Mouse (Mus musculus) heart, embryonic 14.5 days (tissue): ENCODE data around the gene Wdfy4. TPM values are rescaled to one million over a fixed set of nuclear protein-coding genes. Genes with fewer than 3 reads are reported as not detected.

Source experiments
- ATAC-seq: fragments of 200-750 bp; cut with Nextera tagmentation; 2 replicates; pipeline ENCODE4 v1.8.0; 2017; ENCODE audit warnings: low read depth, moderate TSS enrichment; ENCODE audit not compliant: insufficient number of reproducible peaks, insufficient read depth, low FRiP score
- H3K27ac ChIP-seq, 2 experiments: fragments of 200-500 bp in 1 of 2; fragments of 300-500 bp in 1 of 2; sonication (generic) in 1 of 2; replicated peaks in 1 of 2; 2 replicates each; pipeline ENCODE4 v1.5.1; 2012 to 2014; ENCODE audit warnings: low read depth in 2 of 2, low read length in 2 of 2, control low read depth in 1 of 2, mild to moderate bottlenecking in 1 of 2, mixed read lengths in 1 of 2; ENCODE audit not compliant: control insufficient read depth in 1 of 2, insufficient read depth in 1 of 2
- H3K27me3 ChIP-seq: fragments of 300-500 bp; sonication (generic); 2 replicates; pipeline ENCODE4 v1.6.1; 2014; ENCODE audit warnings: mild to moderate bottlenecking, low read length, control low read depth; ENCODE audit not compliant: control insufficient read depth, insufficient read depth
- H3K36me3 ChIP-seq: fragments of 300-500 bp; sonication (generic); 2 replicates; pipeline ENCODE4 v1.6.1; 2014; ENCODE audit warnings: mild to moderate bottlenecking, control low read depth, low read length, mixed read lengths; ENCODE audit not compliant: control insufficient read depth, insufficient read depth
- H3K4me1 ChIP-seq, 2 experiments: fragments of 200-500 bp in 1 of 2; fragments of 300-500 bp in 1 of 2; sonication (generic) in 1 of 2; 2 replicates each; pipeline ENCODE4 v1.6.1; 2012 to 2014; ENCODE audit warnings: low read length in 2 of 2, control low read depth in 1 of 2, mixed read lengths in 1 of 2; ENCODE audit not compliant: control insufficient read depth in 2 of 2, insufficient read depth in 2 of 2
- H3K4me2 ChIP-seq: fragments of 300-500 bp; sonication (generic); 2 replicates; pipeline ENCODE4 v1.6.1; 2014; ENCODE audit warnings: mild to moderate bottlenecking, low read length
- H3K4me3 ChIP-seq, 2 experiments: fragments of 200-500 bp in 1 of 2; fragments of 300-500 bp in 1 of 2; sonication (generic) in 1 of 2; 2 replicates each; pipeline ENCODE4 v1.5.1; 2012 to 2014; ENCODE audit warnings: low read length in 2 of 2, mild to moderate bottlenecking in 2 of 2, control low read depth in 1 of 2, low read depth in 1 of 2, moderate library complexity in 1 of 2; ENCODE audit not compliant: control insufficient read depth in 1 of 2, insufficient read depth in 1 of 2
- H3K9ac ChIP-seq: fragments of 300-500 bp; sonication (generic); 2 replicates; pipeline ENCODE4 v1.6.1; 2014; ENCODE audit warnings: mild to moderate bottlenecking, low read length
- H3K9me3 ChIP-seq: fragments of 300-500 bp; sonication (generic); 2 replicates; pipeline ENCODE4 v1.6.1; 2016; ENCODE audit warnings: low read length, control low read depth; ENCODE audit not compliant: control insufficient read depth
- WGBS: fragments of 180-500 bp; shearing (Covaris S2); extraction: QIAGEN DNeasy Blood & Tissue Kit; methylation state at CpG from one replicate; pipeline ENCODE4 v1.1.7; 2014; 5-methylcytosine and 5-hydroxymethylcytosine counted together
- polyA plus RNA-seq: library from polyadenylated mRNA; unstranded; fragments of >200 nt; fragmentation: Nextera tagmentation; extraction: Ambion mirVana; gene quantifications from 2 replicates; pipeline ENCODE4 v1.2.1, GENCODE M21; 2014

Gene Wdfy4
- polyA plus RNA-seq, 1 experiment from 2014 or later = 0.31 TPM

DNA sequence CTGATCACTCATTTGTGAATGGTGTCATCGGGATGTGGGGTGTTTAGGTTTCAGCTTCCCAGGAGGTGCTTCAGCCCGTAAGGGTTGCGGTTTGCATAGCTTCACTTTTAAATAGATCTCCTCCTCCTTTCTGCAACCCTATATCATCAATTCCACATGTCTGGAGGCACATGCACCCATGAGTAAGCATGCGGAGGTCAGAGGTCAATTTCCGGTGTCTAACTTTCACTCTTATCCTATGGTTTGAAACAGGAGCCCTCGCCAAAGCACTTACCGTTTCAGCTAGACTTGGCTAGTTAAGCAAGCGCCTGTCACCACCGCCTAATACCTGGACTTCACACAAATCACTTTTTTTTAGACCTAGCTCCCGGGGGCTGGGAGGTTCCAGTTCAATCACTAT, 220.6 kb downstream of the Wdfy4 start:
- Histone ChIP-seq H3K27ac (no peak overlapping the region), H3K4me2 (no peak overlapping the region), H3K27me3 (no peaks in the 10 kb centered on the region), H3K9me3 (no peaks in the 10 kb centered on the region), H3K4me1 (peaks cover 5 to 14% of the 10 kb centered on the region in 2 experiments), H3K9ac (no peak overlapping the region), H3K4me3 (no peak overlapping the region), H3K36me3 (no peaks in the 10 kb centered on the region)
- 78% methylated on average over 10 of the region's 10 CpGs for WGBS
- no peak for ATAC-seq

DNA sequence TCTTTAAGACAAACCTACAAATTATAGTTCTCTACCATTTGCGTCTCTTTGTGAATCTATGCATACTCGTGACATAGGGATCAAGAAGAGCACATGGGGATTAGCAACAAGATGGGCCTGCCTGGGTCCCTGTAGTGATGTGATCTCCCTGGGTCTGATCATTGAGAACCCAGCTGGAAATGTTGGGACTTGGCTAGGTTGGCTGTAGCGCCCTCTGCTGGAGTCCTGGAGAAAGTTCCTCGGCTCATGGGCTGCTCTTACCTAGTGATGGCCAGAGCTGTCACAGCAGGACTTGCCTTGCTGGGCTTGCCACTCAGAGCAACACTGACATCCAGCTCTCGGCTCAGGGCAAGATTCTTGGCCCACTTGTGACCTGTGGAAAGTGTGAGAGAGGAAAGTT, 224.8 kb downstream of the Wdfy4 start:
- H3K4me1 ChIP-seq = peaks cover 37 to 56% of the 10 kb centered on the region in 2 experiments
- WGBS = 34% methylated on average over 5 of the region's 5 CpGs

DNA sequence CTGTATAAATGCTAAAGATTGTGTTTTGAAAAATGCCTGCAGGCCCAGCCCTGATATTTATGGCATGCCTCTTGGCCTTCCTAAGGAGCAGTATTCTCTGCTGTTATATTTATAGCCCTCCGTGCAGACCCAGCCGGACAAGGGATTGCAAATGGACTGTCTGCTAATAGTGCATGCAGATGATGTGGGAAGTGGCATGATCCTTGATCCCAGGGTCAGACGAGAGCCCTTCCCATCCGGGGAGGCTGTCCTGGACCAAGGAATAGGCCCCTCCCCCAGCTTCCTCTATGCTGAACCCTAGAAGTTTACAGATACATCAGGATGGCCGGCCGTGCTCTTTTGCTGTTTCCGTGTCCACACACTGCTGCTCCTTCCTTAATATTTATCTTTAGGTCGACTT, 226.6 kb downstream of the Wdfy4 start:
- H3K36me3 ChIP-seq = no peaks in the 10 kb centered on the region
- peak overlapping the region; percentile 22; the same call in 1 of the 2 replicates for H3K9ac ChIP-seq
- no peaks in the 10 kb centered on the region for H3K27me3 ChIP-seq
- WGBS = 36% methylated on average over 8 of the region's 8 CpGs
- ATAC-seq = no peak; the same call in 1 of the 2 replicates
- H3K9me3 ChIP-seq = no peaks in the 10 kb centered on the region
- peak overlapping the region; percentile 36 to 48 for H3K27ac ChIP-seq
- H3K4me2 ChIP-seq = no peak overlapping the region
- no peak overlapping the region for H3K4me3 ChIP-seq
- H3K4me1 ChIP-seq = peaks cover 39 to 57% of the 10 kb centered on the region in 2 experiments

More for the DNA sequence above, 224.8 kb downstream of the Wdfy4 start:
- no peak for ATAC-seq
- H3K9me3 ChIP-seq = no peaks in the 10 kb centered on the region
- no peak overlapping the region for H3K4me2 ChIP-seq
- no peak overlapping the region for H3K9ac ChIP-seq
- H3K4me3 ChIP-seq = no peak overlapping the region
- H3K36me3 ChIP-seq = no peaks in the 10 kb centered on the region
- no peaks in the 10 kb centered on the region for H3K27me3 ChIP-seq
- no peak overlapping the region for H3K27ac ChIP-seq

DNA sequence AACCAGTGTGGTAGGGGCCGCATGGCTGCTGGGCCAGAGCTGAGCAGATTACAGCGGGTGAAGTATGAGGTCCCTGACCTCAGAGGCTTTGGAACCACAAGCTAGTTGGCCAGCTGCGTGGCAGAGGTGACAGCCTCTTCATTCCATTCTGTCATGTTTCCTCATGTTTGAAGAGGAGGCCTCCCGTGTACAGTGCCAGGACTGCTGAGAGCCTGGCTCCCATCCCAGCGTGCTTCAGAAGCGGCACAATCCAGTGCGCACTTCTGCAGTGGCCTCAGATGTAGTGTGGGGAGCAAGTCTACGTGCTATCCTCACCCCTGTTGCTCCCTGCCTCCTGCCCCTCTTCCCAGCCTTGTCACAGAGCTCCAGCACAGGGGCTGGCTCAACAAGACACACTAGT, 228.8 kb downstream of the Wdfy4 start:
- no peaks in the 10 kb centered on the region for H3K9me3 ChIP-seq
- peak overlapping the region; percentile 27 for H3K4me2 ChIP-seq
- H3K4me3 ChIP-seq = no peak overlapping the region
- H3K4me1 ChIP-seq = peaks cover 40 to 54% of the 10 kb centered on the region in 2 experiments
- H3K27ac ChIP-seq = peak overlapping the region; percentile 86 to 87
- ATAC-seq = peak; percentile 93
- no peaks in the 10 kb centered on the region for H3K36me3 ChIP-seq
- no peak overlapping the region for H3K9ac ChIP-seq
- WGBS = 19% methylated on average over 8 of the region's 8 CpGs
- H3K27me3 ChIP-seq = no peaks in the 10 kb centered on the region

DNA sequence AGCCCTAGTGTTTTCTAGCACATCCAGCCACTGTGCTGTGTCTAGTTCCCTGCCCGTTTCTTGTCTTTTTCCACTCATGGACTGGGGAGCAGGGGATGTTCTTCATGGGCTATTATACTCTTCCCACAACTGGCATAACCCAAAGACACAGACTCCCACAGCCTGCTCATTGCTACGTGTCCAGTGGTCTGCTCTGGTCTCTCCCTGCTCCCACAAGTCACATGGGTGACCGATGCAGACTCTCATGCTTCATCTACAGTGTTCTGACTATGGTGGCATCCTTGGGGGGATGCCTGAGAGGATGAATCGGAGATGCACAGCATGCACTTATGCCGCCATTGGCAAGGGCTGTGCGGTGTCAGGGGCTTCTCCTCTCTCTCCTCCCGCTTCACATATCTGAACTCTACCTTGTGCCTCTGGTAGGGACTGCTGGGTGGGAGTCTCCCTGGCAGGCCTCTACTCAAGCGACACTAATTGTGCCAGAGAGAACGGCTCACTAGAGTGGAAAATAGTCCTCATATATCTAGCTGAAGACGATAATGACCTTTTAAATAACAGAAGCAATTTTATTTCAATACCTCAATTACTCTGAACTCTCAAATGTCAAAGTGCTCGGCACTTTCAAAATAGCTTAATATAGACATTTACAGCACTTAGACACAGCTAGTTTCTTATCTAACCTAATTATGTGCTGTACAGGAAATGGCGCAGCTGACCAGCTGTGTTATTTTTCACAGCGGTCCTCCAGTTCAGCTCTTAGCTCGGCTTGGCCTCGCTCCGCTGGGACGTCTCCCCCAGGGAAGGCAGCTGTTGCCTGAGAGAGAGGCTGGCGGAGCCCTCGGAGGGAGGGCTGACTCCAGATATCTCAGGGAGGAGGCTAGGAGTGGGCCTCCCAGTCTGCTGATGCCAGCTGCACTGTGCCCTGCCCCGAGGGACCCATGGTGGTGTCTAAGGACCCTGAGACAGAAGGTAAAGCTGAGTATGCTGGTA, 234.7 kb downstream of the Wdfy4 start:
- H3K4me2 ChIP-seq = peak overlapping the region; percentile 46
- no peaks in the 10 kb centered on the region for H3K9me3 ChIP-seq
- H3K36me3 ChIP-seq = no peaks in the 10 kb centered on the region
- WGBS = 35% methylated on average over 20 of the region's 20 CpGs
- peak overlapping the region; percentile 12 to 66 for H3K27ac ChIP-seq
- H3K27me3 ChIP-seq = no peaks in the 10 kb centered on the region
- peak; percentile 54; the same call in 1 of the 2 replicates for ATAC-seq
- H3K4me1 ChIP-seq = peaks cover 24% of the 10 kb centered on the region in 2 experiments
- no peak overlapping the region for H3K4me3 ChIP-seq
- H3K9ac ChIP-seq = peak overlapping the region; percentile 5; the same call in 1 of the 2 replicates

DNA sequence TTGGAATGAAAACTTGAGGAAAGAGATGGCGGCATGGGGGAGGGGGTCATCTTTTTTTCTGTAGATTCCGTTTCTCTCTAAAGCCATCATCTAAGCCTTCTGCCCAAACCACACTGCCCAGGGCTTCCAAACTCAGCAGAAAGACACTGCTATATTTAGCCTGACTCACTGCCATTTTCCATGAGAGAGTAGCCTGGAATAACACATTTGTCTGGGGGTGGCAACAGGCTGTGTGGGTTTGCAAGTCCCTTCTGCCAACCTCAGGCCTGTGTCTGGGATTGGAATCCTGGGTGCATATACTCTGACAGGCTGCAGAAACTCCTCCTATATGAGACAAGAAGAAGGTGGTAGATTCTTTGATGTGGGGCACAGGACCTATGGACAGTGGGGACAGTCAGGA, 237.8 kb downstream of the Wdfy4 start:
- no peak for ATAC-seq
- Histone ChIP-seq H3K9ac (no peak overlapping the region), H3K4me3 (no peak overlapping the region), H3K4me2 (no peak overlapping the region), H3K9me3 (no peaks in the 10 kb centered on the region), H3K27ac (no peak overlapping the region), H3K36me3 (no peaks in the 10 kb centered on the region), H3K4me1 (peaks cover 17 to 19% of the 10 kb centered on the region in 2 experiments), H3K27me3 (no peaks in the 10 kb centered on the region)
- 79% methylated on average over 2 of the region's 2 CpGs for WGBS

DNA sequence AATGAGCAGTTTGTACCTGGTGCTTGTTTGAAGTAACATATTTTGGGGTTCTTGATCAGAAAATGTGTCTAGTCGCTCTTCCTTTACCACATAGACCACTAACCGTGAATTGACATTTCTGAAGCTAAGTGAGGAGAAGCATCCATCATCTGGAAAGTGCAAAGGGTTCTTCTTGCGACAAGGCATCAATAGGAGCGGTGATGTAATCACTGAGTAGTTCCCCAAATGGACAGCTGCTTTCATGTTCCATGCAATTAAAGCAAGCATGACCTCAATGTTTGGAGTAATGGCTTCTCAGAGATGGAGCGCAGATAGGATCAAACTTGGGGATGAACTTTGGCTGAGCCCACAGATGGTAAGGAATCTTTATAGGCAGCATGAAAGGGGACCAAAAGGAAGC, 246.1 kb downstream of the Wdfy4 start:
- Histone ChIP-seq H3K9me3 (no peaks in the 10 kb centered on the region), H3K4me3 (no peak overlapping the region), H3K9ac (no peak overlapping the region), H3K27ac (no peak overlapping the region), H3K27me3 (no peaks in the 10 kb centered on the region), H3K4me2 (no peak overlapping the region), H3K36me3 (peaks cover 7% of the 10 kb centered on the region; the same call in 1 of the 2 replicates), H3K4me1 (no peaks in the 10 kb centered on the region)
- WGBS = 87% methylated on average over 5 of the region's 5 CpGs
- no peak for ATAC-seq
